Comparison of ENCODE assay signal across 16 mouse cellular contexts in the genomic region with DNA sequence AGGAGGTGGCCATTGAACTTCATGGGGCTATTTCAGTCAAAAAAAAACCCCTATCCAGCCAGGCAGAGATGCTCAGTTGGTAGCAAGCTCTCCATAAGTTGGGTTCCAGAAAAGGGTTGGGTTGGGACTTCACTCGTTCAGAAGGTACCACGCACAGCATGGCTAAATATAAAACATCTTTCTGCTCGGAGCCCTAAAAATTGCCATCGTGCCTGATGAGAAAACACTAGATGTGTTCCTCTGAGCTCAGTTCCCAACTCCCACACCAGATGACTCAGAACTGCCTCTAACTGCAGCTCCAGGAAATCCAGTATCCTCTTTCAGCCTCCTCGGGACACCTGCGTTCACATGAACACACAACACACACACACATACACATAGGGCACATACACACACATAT. TPM values are rescaled to one million over a fixed set of nuclear protein-coding genes. Genes with fewer than 3 reads are reported as not detected.
DNase-seq lines count a peak whose midpoint lies in the region.
"Had no signal": no experiment of that assay in that cellular context is flagged by ENCODE, and none has a peak within 500 bp of the region (broad histone marks: within the 10 kb centered on the region; RNA-seq: fewer than 3 reads in every experiment).

No protein-coding gene starts in this region.

- intact Hi-C loops in left cerebral cortex, postnatal 25 days (cut with DNase I): loop anchor here (1.0 kb wide), 1 partner anchor 71 kb away; no protein-coding TSS in a partner anchor

- DNase-seq in layer of hippocampus, adult 18-20 months (ENCODE audit: low spot score in 2 of 2): peak; percentile 70 to 87
- no peak for DNase-seq in layer of hippocampus, postnatal 10 days (ENCODE audit: low spot score in 2 of 2)
- peak; percentile 66 to 84 for DNase-seq in frontal cortex, postnatal 36 days (ENCODE audit: low spot score in 2 of 2)
- DNase-seq in left cerebral cortex, postnatal 25 days (ENCODE audit: low spot score in 2 of 2): peak; percentile 70 to 97
- DNase-seq in telencephalon, adult 2 months (ENCODE audit: low read depth, low spot score): peak; percentile 97
- no peak for DNase-seq in spleen, postnatal 14 days (ENCODE audit: low spot score in 2 of 2)
- no peak for DNase-seq in lung, postnatal 4 days
- DNase-seq in adrenal gland, postnatal 14 days: no peak
- DNase-seq: cerebellum, postnatal 14 days; kidney, adult 18-20 months; kidney, postnatal 14 days; lung, embryonic 14.5 days; thymus, adult 2 months had no signal

RNA-seq across cellular contexts. Expression of a gene that starts 9.5 kb away (rescaled TPM):
- total RNA-seq in layer of hippocampus, adult 18-20 months (2021): not detected
- total RNA-seq in layer of hippocampus, postnatal 10 days (2021): not detected
- total RNA-seq in left cerebral cortex, postnatal 25 days (2021): not detected
- not detected in 2 replicates for total RNA-seq in adrenal gland, postnatal 14 days (2021)
- total RNA-seq: gastrocnemius, adult 8-10 months; heart, adult 8-10 months; MEL had no signal

RNA-seq across cellular contexts. Expression of a gene that starts 31.9 kb away (rescaled TPM):
- total RNA-seq in layer of hippocampus, adult 18-20 months (2021): 100 to 1,000 TPM; 130 to 135 TPM
- total RNA-seq in layer of hippocampus, postnatal 10 days (2021): 100 to 1,000 TPM; 105 to 110 TPM
- total RNA-seq in left cerebral cortex, postnatal 25 days (2021): 100 to 1,000 TPM; 151 to 154 TPM
- 30.0 and 32.6 TPM in 2 replicates for total RNA-seq in adrenal gland, postnatal 14 days (2021)

Comparison
In these comparisons a context has a peak if more than half of its experiments do, and no peak if none do; other contexts are left out.
1. DNase-seq: peak in layer of hippocampus, adult 18-20 months (2 of 2), frontal cortex, postnatal 36 days (2 of 2), left cerebral cortex, postnatal 25 days (2 of 2) and telencephalon, adult 2 months (single experiment); none in layer of hippocampus, postnatal 10 days (0 of 2), spleen, postnatal 14 days (0 of 2), lung, postnatal 4 days (0 of 2) and adrenal gland, postnatal 14 days (single experiment).